Mouse (Mus musculus) kidney, embryonic 16.5 days (tissue): Measurements from ENCODE around the gene Foxp2. TPM values are rescaled to one million over a fixed set of nuclear protein-coding genes. Genes with fewer than 3 reads are reported as not detected.

Source experiments
- ATAC-seq: fragments of 200-750 bp; cut with Nextera tagmentation; 2 replicates; pipeline ENCODE4 v1.8.0; 2017; ENCODE audit warnings: moderate TSS enrichment; ENCODE audit not compliant: low FRiP score, low TSS enrichment
- H3K27ac ChIP-seq: fragments of 300-500 bp; sonication (generic); 2 replicates; pipeline ENCODE4 v1.5.1; 2014; ENCODE audit warnings: low read length
- H3K27me3 ChIP-seq: fragments of 300-500 bp; sonication (generic); 2 replicates; pipeline ENCODE4 v1.6.1; 2014; ENCODE audit warnings: low read length, control low read depth, mixed read lengths; ENCODE audit not compliant: insufficient read depth
- H3K36me3 ChIP-seq: fragments of 300-500 bp; sonication (generic); 2 replicates; pipeline ENCODE4 v1.6.1; 2014; ENCODE audit warnings: low read length, control low read depth, mixed read lengths; ENCODE audit not compliant: insufficient read depth
- H3K4me1 ChIP-seq: fragments of 300-500 bp; sonication (generic); 2 replicates; pipeline ENCODE4 v1.6.1; 2014; ENCODE audit warnings: low read length, control low read depth, mixed read lengths; ENCODE audit not compliant: insufficient read depth
- H3K4me2 ChIP-seq: fragments of 300-500 bp; sonication (generic); replicated peaks from 2 replicates; pipeline ENCODE4 v1.6.1; 2014; ENCODE audit warnings: low read depth, low read length
- H3K4me3 ChIP-seq: fragments of 300-500 bp; sonication (generic); 2 replicates; pipeline ENCODE4 v1.5.1; 2014; ENCODE audit warnings: mild to moderate bottlenecking, low read length
- H3K9ac ChIP-seq: fragments of 300-500 bp; sonication (generic); replicated peaks from 2 replicates; pipeline ENCODE4 v1.6.1; 2014; ENCODE audit warnings: low read length
- H3K9me3 ChIP-seq: fragments of 300-500 bp; sonication (generic); 2 replicates; pipeline ENCODE4 v1.6.1; 2016; ENCODE audit warnings: low read length, control low read depth
- WGBS: fragments of 180-500 bp; shearing (Covaris S2); extraction: QIAGEN DNeasy Blood & Tissue Kit; methylation state at CpG from one replicate; pipeline ENCODE4 v1.1.7; 2014; 5-methylcytosine and 5-hydroxymethylcytosine counted together
- microRNA-seq: library from miRNA; unstranded; fragments of <30 nt; microRNA quantifications from one replicate; pipeline ENCODE4, GENCODE M21; 2016
- polyA plus RNA-seq: library from polyadenylated mRNA; unstranded; fragments of >200 nt; fragmentation: Nextera tagmentation; extraction: Ambion mirVana; gene quantifications from 2 replicates; pipeline ENCODE4 v1.2.1, GENCODE M21; 2015

Gene Foxp2
- polyA plus RNA-seq, 1 experiment from 2014 or later: 6.5 TPM

- Histone ChIP-seq H3K9me3 (no peaks in the 10 kb centered on the region), H3K27me3 (no peaks in the 10 kb centered on the region), H3K27ac (no peak overlapping the region), H3K4me2 (no peak overlapping the region), H3K4me3 (no peak overlapping the region), H3K9ac (no peak overlapping the region), H3K4me1 (no peaks in the 10 kb centered on the region), H3K36me3 (no peaks in the 10 kb centered on the region)
- ATAC-seq: no peak
- WGBS: 86% methylated on average over 3 of the region's 3 CpGs
Observed at GRCm38 (mm10) chr6:15401138-15401537, 500.0 kb downstream of the Foxp2 start.

- no peaks in the 10 kb centered on the region for H3K27me3 ChIP-seq
- H3K4me2 ChIP-seq: no peak overlapping the region
- H3K9me3 ChIP-seq: no peaks in the 10 kb centered on the region
- no peak overlapping the region for H3K27ac ChIP-seq
- H3K36me3 ChIP-seq: no peaks in the 10 kb centered on the region
- H3K4me1 ChIP-seq: no peaks in the 10 kb centered on the region
- no peak overlapping the region for H3K4me3 ChIP-seq
- WGBS: 56% methylated on average over 4 of the region's 4 CpGs
- H3K9ac ChIP-seq: no peak overlapping the region
- no peak for ATAC-seq
Observed at GRCm38 (mm10) chr6:15402026-15402425, 500.9 kb downstream of the Foxp2 start.

- H3K4me2 ChIP-seq: no peak overlapping the region
- H3K9ac ChIP-seq: no peak overlapping the region
- no peaks in the 10 kb centered on the region for H3K27me3 ChIP-seq
- 46% methylated on average over 4 of the region's 4 CpGs for WGBS
- no peak overlapping the region for H3K27ac ChIP-seq
- no peaks in the 10 kb centered on the region for H3K36me3 ChIP-seq
- no peak overlapping the region for H3K4me3 ChIP-seq
- ATAC-seq: no peak
- no peaks in the 10 kb centered on the region for H3K4me1 ChIP-seq
- no peaks in the 10 kb centered on the region for H3K9me3 ChIP-seq
Observed at GRCm38 (mm10) chr6:15415099-15415498, 514.0 kb downstream of the Foxp2 start.

- H3K36me3 ChIP-seq: no peaks in the 10 kb centered on the region
- ATAC-seq: no peak
- 84% methylated on average over 2 of the region's 2 CpGs for WGBS
Observed at GRCm38 (mm10) chr6:15459701-15460100, 558.6 kb downstream of the Foxp2 start.

GRCm38 (mm10) chr6:15463390-15463789, 562.2 kb downstream of the Foxp2 start:
- H3K27ac ChIP-seq: no peak overlapping the region
- no peaks in the 10 kb centered on the region for H3K4me1 ChIP-seq
- H3K27me3 ChIP-seq: no peaks in the 10 kb centered on the region
- H3K9ac ChIP-seq: no peak overlapping the region
- H3K4me3 ChIP-seq: no peak overlapping the region
- WGBS: 85% methylated on average over 2 of the region's 2 CpGs
- H3K9me3 ChIP-seq: no peaks in the 10 kb centered on the region
- no peak overlapping the region for H3K4me2 ChIP-seq
- ATAC-seq: no peak
- H3K36me3 ChIP-seq: no peaks in the 10 kb centered on the region

More at GRCm38 (mm10) chr6:15459701-15460100, 558.6 kb downstream of the Foxp2 start:
- Histone ChIP-seq H3K9me3 (no peaks in the 10 kb centered on the region), H3K4me2 (no peak overlapping the region), H3K27ac (no peak overlapping the region), H3K27me3 (no peaks in the 10 kb centered on the region), H3K9ac (no peak overlapping the region), H3K4me3 (no peak overlapping the region), H3K4me1 (no peaks in the 10 kb centered on the region)

- no peaks in the 10 kb centered on the region for H3K27me3 ChIP-seq
- no peak overlapping the region for H3K27ac ChIP-seq
- no peak overlapping the region for H3K9ac ChIP-seq
- no peak for ATAC-seq
- no peak overlapping the region for H3K4me2 ChIP-seq
- whole genome bisulfite sequencing: 75% methylated on average over 3 of the region's 3 CpGs
- H3K4me1 ChIP-seq: no peaks in the 10 kb centered on the region
- H3K36me3 ChIP-seq: no peaks in the 10 kb centered on the region
- no peak overlapping the region for H3K4me3 ChIP-seq
- no peaks in the 10 kb centered on the region for H3K9me3 ChIP-seq
Observed at GRCm38 (mm10) chr6:15465471-15465870, 564.3 kb downstream of the Foxp2 start.

GRCm38 (mm10) chr6:15466634-15467033, 565.5 kb downstream of the Foxp2 start:
- WGBS: 78% methylated on average over 1 of the region's 1 CpGs
- peak; percentile 65; the same call in 1 of the 2 replicates for ATAC-seq
- H3K9me3 ChIP-seq: no peaks in the 10 kb centered on the region

GRCm38 (mm10) chr6:15486909-15487308, 585.8 kb downstream of the Foxp2 start:
- ATAC-seq: no peak
- H3K9me3 ChIP-seq: no peaks in the 10 kb centered on the region
- no peak overlapping the region for H3K9ac ChIP-seq
- no peaks in the 10 kb centered on the region for H3K4me1 ChIP-seq
- H3K4me2 ChIP-seq: no peak overlapping the region
- no peak overlapping the region for H3K4me3 ChIP-seq
- 77% methylated on average over 2 of the region's 2 CpGs for WGBS
- H3K36me3 ChIP-seq: no peaks in the 10 kb centered on the region
- no peak overlapping the region for H3K27ac ChIP-seq
- H3K27me3 ChIP-seq: no peaks in the 10 kb centered on the region

More at GRCm38 (mm10) chr6:15466634-15467033, 565.5 kb downstream of the Foxp2 start:
- Histone ChIP-seq H3K4me3 (no peak overlapping the region), H3K27ac (no peak overlapping the region), H3K4me2 (no peak overlapping the region), H3K4me1 (no peaks in the 10 kb centered on the region), H3K9ac (no peak overlapping the region), H3K27me3 (no peaks in the 10 kb centered on the region), H3K36me3 (no peaks in the 10 kb centered on the region)

Small RNAs within 50 kb of the gene (microRNA-seq; reads per million reads assigned to microRNA genes)
- gene Gm25470: not detected

Other genes with a start within 250 kb of the Foxp2 start
- gene Ppp1r3a, start 146.1 kb upstream of the Foxp2 start, polyA plus RNA-seq: 0.04 and 0.05 TPM in 2 replicates